ENCODE assay signal across 10 mouse cellular contexts in genomic region chr11:62789617-62789936, GRCm38 (mm10). TPM values are rescaled to one million over a fixed set of nuclear protein-coding genes. Genes with fewer than 3 reads are reported as not detected.
DNase-seq lines count a peak whose midpoint lies in the region; ATAC-seq and TF ChIP-seq lines count a peak whose summit lies in the region.
"Had no signal": no experiment of that assay in that cellular context is flagged by ENCODE, and none has a peak within 500 bp of the region (broad histone marks: within the 10 kb centered on the region; RNA-seq: fewer than 3 reads in every experiment).

No protein-coding gene starts in this region.

- TF ChIP-seq POLR2A in spleen, adult 2 months (IDR thresholded peaks at IDR 0.05; ENCODE audit: low read depth, low read length) = no peak

- H3K4me1 ChIP-seq in spleen, adult 2 months (ENCODE audit: control insufficient read depth, insufficient read depth, insufficient read length) = peaks cover 4% of the 10 kb centered on the region
- no peaks in the 10 kb centered on the region for H3K4me1 ChIP-seq in liver, embryonic 11.5 days (replicated peaks; ENCODE audit: control insufficient read depth, insufficient read depth, low read length)
- peaks cover 5% of the 10 kb centered on the region; the same call in 1 of the 2 replicates for H3K4me1 ChIP-seq in stomach, postnatal 0 days (replicated peaks; ENCODE audit: control insufficient read depth, insufficient read depth)

- no peaks in the 10 kb centered on the region for H3K27me3 ChIP-seq in spleen, adult 2 months (ENCODE audit: control insufficient read depth, insufficient read depth, low read length)
- H3K27me3 ChIP-seq in liver, embryonic 11.5 days (replicated peaks; ENCODE audit: control insufficient read depth, insufficient read depth, low read length) = no peaks in the 10 kb centered on the region
- no peaks in the 10 kb centered on the region for H3K27me3 ChIP-seq in stomach, postnatal 0 days (ENCODE audit: control insufficient read depth, insufficient read depth, low read length)

- no peaks in the 10 kb centered on the region for H3K36me3 ChIP-seq in spleen, adult 2 months (ENCODE audit: control insufficient read depth, insufficient read depth, low read length)
- H3K36me3 ChIP-seq in liver, embryonic 11.5 days (ENCODE audit: control insufficient read depth, insufficient read depth, low read length) = peaks cover under 1% of the 10 kb centered on the region; the same call in 1 of the 2 replicates
- no peaks in the 10 kb centered on the region for H3K36me3 ChIP-seq in stomach, postnatal 0 days (ENCODE audit: control insufficient read depth, insufficient read depth, low read length)

- no peak overlapping the region for H3K27ac ChIP-seq in gastrocnemius, adult 2 months
- no peak overlapping the region for H3K27ac ChIP-seq in spleen, adult 2 months (ENCODE audit: insufficient read depth, low read length)
- H3K27ac ChIP-seq in liver, embryonic 11.5 days (ENCODE audit: low read depth, low read length) = no peak overlapping the region
- no peak overlapping the region for H3K27ac ChIP-seq in stomach, postnatal 0 days (replicated peaks)

- peak overlapping the region; percentile 67 for H3K4me2 ChIP-seq in liver, embryonic 11.5 days
- H3K4me2 ChIP-seq in stomach, postnatal 0 days (replicated peaks; ENCODE audit: low read depth) = peak overlapping the region; percentile 80

- H3K9ac ChIP-seq in liver, embryonic 11.5 days (ENCODE audit: low read depth, low read length) = peak overlapping the region; percentile 44; the same call in 1 of the 2 replicates
- H3K9ac ChIP-seq in stomach, postnatal 0 days (ENCODE audit: low read length) = peak overlapping the region; percentile 68; the same call in 1 of the 2 replicates

- no peaks in the 10 kb centered on the region for H3K9me3 ChIP-seq in liver, embryonic 11.5 days (ENCODE audit: control insufficient read depth, low read length)
- no peaks in the 10 kb centered on the region for H3K9me3 ChIP-seq in stomach, postnatal 0 days (ENCODE audit: control insufficient read depth, low read length)

- intact Hi-C loops in gastrocnemius, adult 2 months (cut with DNase I) = loop anchor here (2.0 kb wide), 1 partner anchor 33 kb away; no protein-coding TSS in a partner anchor

- peak overlapping the region; percentile 84 for H3K4me3 ChIP-seq in gastrocnemius, adult 2 months
- H3K4me3 ChIP-seq in spleen, adult 2 months (ENCODE audit: extremely low read depth, insufficient read depth, insufficient read length) = peak overlapping the region; percentile 59; the same call in 1 of the 2 replicates
- peak overlapping the region; percentile 52 for H3K4me3 ChIP-seq in liver, embryonic 11.5 days (ENCODE audit: low read depth, low read length)
- H3K4me3 ChIP-seq in stomach, postnatal 0 days (ENCODE audit: low read depth, low read length) = peak overlapping the region; percentile 44

- peak; percentile 67 for TF ChIP-seq EP300 in stomach, postnatal 0 days (optimal IDR thresholded peaks at IDR 0.05)

- 60% methylated on average over 3 of the region's 3 CpGs for WGBS in spleen, adult 2 months
- WGBS in liver, embryonic 11.5 days = 60% methylated on average over 3 of the region's 3 CpGs
- WGBS in stomach, postnatal 0 days = 50% methylated on average over 3 of the region's 3 CpGs

- no peak for TF ChIP-seq CTCF in gastrocnemius, adult 2 months (IDR thresholded peaks at IDR 0.05)
- TF ChIP-seq CTCF in spleen, adult 2 months (IDR thresholded peaks at IDR 0.05; ENCODE audit: extremely low read depth, insufficient read depth, insufficient read length, insufficient replicate concordance) = no peak
- TF ChIP-seq CTCF in stomach, postnatal 0 days (IDR thresholded peaks at IDR 0.05; ENCODE audit: low read depth) = no peak

- no peak for DNase-seq in gastrocnemius, adult 2 months
- DNase-seq in gastrocnemius, adult 8-10 months (ENCODE audit: low spot score in 2 of 2) = no peak
- DNase-seq in spleen, adult 2 months (ENCODE audit: low read depth in 1 of 2, low spot score in 2 of 2) = no peak
- no peak for DNase-seq in spleen, adult 18-20 months
- no peak for DNase-seq in liver, embryonic 11.5 days (ENCODE audit: low spot score)
- no peak for DNase-seq in stomach, postnatal 0 days (ENCODE audit: low spot score)
- DNase-seq in layer of hippocampus, postnatal 10 days (ENCODE audit: low spot score in 2 of 2) = no peak

- no peak for ATAC-seq in liver, embryonic 11.5 days (replicated peaks; ENCODE audit: low FRiP score)
- ATAC-seq in stomach, postnatal 0 days (ENCODE audit: low FRiP score, low TSS enrichment) = 0 out of 2 replicates have a peak, but pooled peaks have one; percentile 51
- no peak for ATAC-seq in erythroid progenitor cell, adult 5-6 weeks (replicated peaks; ENCODE audit: low FRiP score, poor library complexity, severe bottlenecking)

RNA-seq across cellular contexts. Expression of gene Zfp286, which starts 0.3 kb away (rescaled TPM):
- total RNA-seq in gastrocnemius, adult 2 months (2021) = 1 to 10 TPM; 1.3 to 1.4 TPM
- 1 to 10 TPM; 1.4 to 1.7 (median 1.6) TPM for total RNA-seq in gastrocnemius, adult 8-10 months (2022)
- 0.15 and 0.64 TPM in 2 replicates for polyA plus RNA-seq in spleen, adult 2 months (2012; rRNA removed)
- 8.3 and 8.6 TPM in 2 replicates for polyA plus RNA-seq in liver, embryonic 11.5 days (2014; fragmentation: Nextera tagmentation; extraction: Ambion mirVana)
- 4.6 and 5.5 TPM in 2 replicates for polyA plus RNA-seq in stomach, postnatal 0 days (2015; fragmentation: Nextera tagmentation; extraction: Ambion mirVana)
- total RNA-seq in layer of hippocampus, postnatal 10 days (2021) = 10 to 100 TPM; 20.8 to 21.7 TPM
- total RNA-seq in erythroid progenitor cell, adult 5-6 weeks (2015; ENCODE audit: low replicate concordance) = not detected in 2 replicates
- not detected in 2 replicates for total RNA-seq in erythroid progenitor cell, adult 5-6 weeks (2017; ENCODE audit: low replicate concordance)

RNA-seq across cellular contexts. Expression of gene Trim16, which starts 30.5 kb away (rescaled TPM):
- total RNA-seq in gastrocnemius, adult 2 months (2021) = 10 to 100 TPM; 34.8 to 38.4 TPM
- 10 to 100 TPM; 35.0 to 46.2 (median 37.3) TPM for total RNA-seq in gastrocnemius, adult 8-10 months (2022)
- polyA plus RNA-seq in spleen, adult 2 months (2012; rRNA removed) = 0.74 TPM in 2 replicates
- 2.2 and 3.1 TPM in 2 replicates for polyA plus RNA-seq in liver, embryonic 11.5 days (2014; fragmentation: Nextera tagmentation; extraction: Ambion mirVana)
- polyA plus RNA-seq in stomach, postnatal 0 days (2015; fragmentation: Nextera tagmentation; extraction: Ambion mirVana) = 23.4 and 25.0 TPM in 2 replicates
- 1 to 10 TPM; 5.3 to 5.5 TPM for total RNA-seq in layer of hippocampus, postnatal 10 days (2021)
- total RNA-seq in erythroid progenitor cell, adult 5-6 weeks (2015; ENCODE audit: low replicate concordance) = 3.4 and 7.2 TPM in 2 replicates
- 3.2 and 5.1 TPM in 2 replicates for total RNA-seq in erythroid progenitor cell, adult 5-6 weeks (2017; ENCODE audit: low replicate concordance)

RNA-seq across cellular contexts. Expression of gene Gm10428, which starts 36.7 kb away (rescaled TPM):
- total RNA-seq in gastrocnemius, adult 2 months (2021) = not detected
- not detected for total RNA-seq in gastrocnemius, adult 8-10 months (2022)
- not detected in 2 replicates for polyA plus RNA-seq in spleen, adult 2 months (2012; rRNA removed)
- polyA plus RNA-seq in liver, embryonic 11.5 days (2014; fragmentation: Nextera tagmentation; extraction: Ambion mirVana) = not detected in 2 replicates
- polyA plus RNA-seq in stomach, postnatal 0 days (2015; fragmentation: Nextera tagmentation; extraction: Ambion mirVana) = not detected in 2 replicates
- total RNA-seq in layer of hippocampus, postnatal 10 days (2021) = not detected
- total RNA-seq in erythroid progenitor cell, adult 5-6 weeks (2015; ENCODE audit: low replicate concordance) = not detected in 2 replicates
- not detected in 2 replicates for total RNA-seq in erythroid progenitor cell, adult 5-6 weeks (2017; ENCODE audit: low replicate concordance)
- total RNA-seq: adrenal gland, postnatal 14 days had no signal
- polyA plus RNA-seq: large intestine, adult 2 months had no signal

RNA-seq across cellular contexts. Expression of gene Fbxw10, which starts 57.3 kb away (rescaled TPM):
- under 1 TPM; 0.33 to 0.45 TPM for total RNA-seq in gastrocnemius, adult 2 months (2021)
- under 1 TPM in 3 of 4 experiments, not detected in 1; 0.11 to 0.65 (median 0.19) TPM for total RNA-seq in gastrocnemius, adult 8-10 months (2022)
- polyA plus RNA-seq in spleen, adult 2 months (2012; rRNA removed) = 0.69 and 1.1 TPM in 2 replicates
- polyA plus RNA-seq in liver, embryonic 11.5 days (2014; fragmentation: Nextera tagmentation; extraction: Ambion mirVana) = 0.10 and 0.15 TPM in 2 replicates
- polyA plus RNA-seq in stomach, postnatal 0 days (2015; fragmentation: Nextera tagmentation; extraction: Ambion mirVana) = 0.47 TPM in 2 replicates
- under 1 TPM; 0.51 to 0.53 TPM for total RNA-seq in layer of hippocampus, postnatal 10 days (2021)
- total RNA-seq in erythroid progenitor cell, adult 5-6 weeks (2015; ENCODE audit: low replicate concordance) = 0.72 TPM in 1 of 2 replicates, not detected in the other
- total RNA-seq in erythroid progenitor cell, adult 5-6 weeks (2017; ENCODE audit: low replicate concordance) = 0.13 TPM in 1 of 2 replicates, not detected in the other

RNA-seq across cellular contexts. Expression of gene Zfp287, which starts 57.9 kb away (rescaled TPM):
- 1 to 10 TPM in 1 of 2 experiments, under 1 TPM in 1; 0.69 to 1.3 TPM for total RNA-seq in gastrocnemius, adult 2 months (2021)
- 1 to 10 TPM in 1 of 4 experiments, under 1 TPM in 3; 0.48 to 1.4 (median 0.73) TPM for total RNA-seq in gastrocnemius, adult 8-10 months (2022)
- 1.5 and 1.8 TPM in 2 replicates for polyA plus RNA-seq in spleen, adult 2 months (2012; rRNA removed)
- polyA plus RNA-seq in liver, embryonic 11.5 days (2014; fragmentation: Nextera tagmentation; extraction: Ambion mirVana) = 2.6 TPM in 2 replicates
- 2.5 and 2.6 TPM in 2 replicates for polyA plus RNA-seq in stomach, postnatal 0 days (2015; fragmentation: Nextera tagmentation; extraction: Ambion mirVana)
- 10 to 100 TPM; 17.8 to 19.9 TPM for total RNA-seq in layer of hippocampus, postnatal 10 days (2021)
- total RNA-seq in erythroid progenitor cell, adult 5-6 weeks (2015; ENCODE audit: low replicate concordance) = 0.42 TPM in 1 of 2 replicates, not detected in the other
- 0.26 and 0.83 TPM in 2 replicates for total RNA-seq in erythroid progenitor cell, adult 5-6 weeks (2017; ENCODE audit: low replicate concordance)

Comparison
In these comparisons a context has a peak if more than half of its experiments do, and no peak if none do; other contexts are left out.
1. RNA of gene Zfp286, which starts 0.3 kb away (total RNA-seq): 20.8 to 21.7 TPM in layer of hippocampus, postnatal 10 days; 1.4 to 1.7 TPM in gastrocnemius, adult 8-10 months, 1.3 to 1.4 TPM in gastrocnemius, adult 2 months and not detected in erythroid progenitor cell, adult 5-6 weeks; every median in the first group is over 4 times any median in the second.
2. RNA of gene Trim16, which starts 30.5 kb away (total RNA-seq): 34.8 to 38.4 TPM in gastrocnemius, adult 2 months and 35.0 to 46.2 TPM in gastrocnemius, adult 8-10 months; 5.3 to 5.5 TPM in layer of hippocampus, postnatal 10 days and 3.2 to 7.2 TPM in erythroid progenitor cell, adult 5-6 weeks; every median in the first group is over 4 times any median in the second.
3. Peak in every context shown above with its lines, with median percentiles within 50 percentile points of each other: H3K4me3 ChIP-seq.